Mouse (Mus musculus): ENCODE measurements around the gene Tmeff1.

DNA sequence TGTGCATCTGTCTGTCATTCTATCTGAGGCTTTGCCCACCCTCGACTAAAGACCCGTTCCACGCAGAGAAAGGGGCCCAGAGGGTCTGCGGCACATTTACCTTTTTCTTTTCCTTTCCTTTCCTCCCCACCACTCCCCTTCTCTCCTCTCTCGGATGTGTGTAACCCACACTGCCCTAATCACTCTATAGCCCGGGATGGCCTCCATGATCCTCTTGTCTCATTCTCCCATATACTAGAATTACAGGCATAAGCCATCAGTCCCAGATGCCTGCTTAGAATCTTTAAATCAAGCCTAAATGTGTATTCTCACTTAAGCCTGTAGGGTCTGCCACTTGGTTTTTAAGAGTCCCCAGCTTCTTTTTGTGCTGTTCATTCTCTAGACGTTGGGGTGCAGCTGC is 8.6 kb upstream of the Tmeff1 start:
- TF ChIP-seq CHD2 (IDR thresholded peaks at IDR 0.05; ENCODE audit: low read depth, low read length) (no peak), MAFK (IDR thresholded peaks at IDR 0.05; ENCODE audit: insufficient read depth, low read depth, low read length) (no peak), HCFC1 (IDR thresholded peaks at IDR 0.05; ENCODE audit: borderline replicate concordance, insufficient read depth, low read length) (no peak), ZC3H11A (IDR thresholded peaks at IDR 0.05; ENCODE audit: borderline replicate concordance, low read depth, low read length) (no peak)
